Mouse (Mus musculus) limb, embryonic 13.5 days (tissue): ENCODE data around the gene Gm20388. TPM values are rescaled to one million over a fixed set of nuclear protein-coding genes. Genes with fewer than 3 reads are reported as not detected.

Experiments used
- ATAC-seq: fragments of 200-750 bp; cut with Nextera tagmentation; 2 replicates; pipeline ENCODE4 v1.8.0; 2017; ENCODE audit warnings: low read depth, moderate number of reproducible peaks, moderate TSS enrichment; ENCODE audit not compliant: low FRiP score
- H3K27ac ChIP-seq: fragments of 300-500 bp; sonication (generic); 2 replicates; pipeline ENCODE4 v1.5.1; 2015; ENCODE audit warnings: inconsistent platforms, mild to moderate bottlenecking, moderate library complexity
- H3K27me3 ChIP-seq: fragments of 300-500 bp; sonication (generic); 2 replicates; pipeline ENCODE4 v1.6.1; 2015; ENCODE audit warnings: mild to moderate bottlenecking, inconsistent platforms
- H3K36me3 ChIP-seq: fragments of 300-500 bp; sonication (generic); 2 replicates; pipeline ENCODE4 v1.6.1; 2015; ENCODE audit warnings: inconsistent platforms, mild to moderate bottlenecking, moderate library complexity
- H3K4me1 ChIP-seq: fragments of 300-500 bp; sonication (generic); 2 replicates; pipeline ENCODE4 v1.6.1; 2015; ENCODE audit warnings: inconsistent platforms
- H3K4me2 ChIP-seq: fragments of 300-500 bp; sonication (generic); replicated peaks from 2 replicates; pipeline ENCODE4 v1.6.1; 2015; ENCODE audit warnings: inconsistent platforms, mild to moderate bottlenecking, moderate library complexity
- H3K4me3 ChIP-seq: fragments of 300-500 bp; sonication (generic); 2 replicates; pipeline ENCODE4 v1.5.1; 2015; ENCODE audit warnings: moderate library complexity, mild to moderate bottlenecking, inconsistent platforms
- H3K9ac ChIP-seq: fragments of 300-500 bp; sonication (generic); 2 replicates; pipeline ENCODE4 v1.6.1; 2015; ENCODE audit warnings: mild to moderate bottlenecking, inconsistent platforms
- H3K9me3 ChIP-seq: fragments of 300-500 bp; sonication (generic); 2 replicates; pipeline ENCODE4 v1.6.1; 2016; ENCODE audit warnings: inconsistent platforms
- WGBS: fragments of 180-500 bp; shearing (Covaris S2); methylation state at CpG from one replicate; pipeline ENCODE4 v1.1.7; 2015; 5-methylcytosine and 5-hydroxymethylcytosine counted together
- polyA plus RNA-seq: library from polyadenylated mRNA; unstranded; fragments of >200 nt; fragmentation: Nextera tagmentation; extraction: Ambion mirVana; gene quantifications from 2 replicates; pipeline ENCODE4 v1.2.1, GENCODE M21; 2015

Gm20388 gene
- polyA plus RNA-seq, 1 experiment from 2014 or later = 7.1 TPM

DNA sequence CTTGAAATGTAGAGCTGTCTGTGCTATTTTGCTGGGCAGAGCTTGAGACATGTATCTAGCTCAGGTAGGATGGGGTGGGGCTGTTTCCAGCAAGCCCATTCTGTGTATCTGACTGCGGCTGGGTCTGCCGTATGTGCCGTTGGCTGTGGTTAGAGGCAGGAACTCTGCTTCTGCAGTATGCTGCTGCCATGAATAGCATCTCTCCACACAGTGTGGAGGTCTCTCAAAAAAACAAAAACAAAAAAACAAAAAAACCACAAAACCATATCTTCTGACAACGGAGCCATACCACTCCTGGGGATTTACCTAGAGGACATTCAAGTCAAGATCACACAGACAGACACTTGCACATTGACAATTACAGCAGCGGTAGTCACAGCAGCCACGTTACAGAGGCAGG lies 4407.2 kb downstream of the Gm20388 start:
- ATAC-seq = no peak
- no peak overlapping the region for H3K27ac ChIP-seq
- no peaks in the 10 kb centered on the region for H3K27me3 ChIP-seq
- H3K4me1 ChIP-seq = peaks cover 40% of the 10 kb centered on the region
- H3K9ac ChIP-seq = no peak overlapping the region
- no peak overlapping the region for H3K4me3 ChIP-seq
- no peaks in the 10 kb centered on the region for H3K9me3 ChIP-seq
- peaks cover 11% of the 10 kb centered on the region for H3K36me3 ChIP-seq
- H3K4me2 ChIP-seq = no peak overlapping the region
- WGBS = 83% methylated on average over 6 of the region's 6 CpGs

DNA sequence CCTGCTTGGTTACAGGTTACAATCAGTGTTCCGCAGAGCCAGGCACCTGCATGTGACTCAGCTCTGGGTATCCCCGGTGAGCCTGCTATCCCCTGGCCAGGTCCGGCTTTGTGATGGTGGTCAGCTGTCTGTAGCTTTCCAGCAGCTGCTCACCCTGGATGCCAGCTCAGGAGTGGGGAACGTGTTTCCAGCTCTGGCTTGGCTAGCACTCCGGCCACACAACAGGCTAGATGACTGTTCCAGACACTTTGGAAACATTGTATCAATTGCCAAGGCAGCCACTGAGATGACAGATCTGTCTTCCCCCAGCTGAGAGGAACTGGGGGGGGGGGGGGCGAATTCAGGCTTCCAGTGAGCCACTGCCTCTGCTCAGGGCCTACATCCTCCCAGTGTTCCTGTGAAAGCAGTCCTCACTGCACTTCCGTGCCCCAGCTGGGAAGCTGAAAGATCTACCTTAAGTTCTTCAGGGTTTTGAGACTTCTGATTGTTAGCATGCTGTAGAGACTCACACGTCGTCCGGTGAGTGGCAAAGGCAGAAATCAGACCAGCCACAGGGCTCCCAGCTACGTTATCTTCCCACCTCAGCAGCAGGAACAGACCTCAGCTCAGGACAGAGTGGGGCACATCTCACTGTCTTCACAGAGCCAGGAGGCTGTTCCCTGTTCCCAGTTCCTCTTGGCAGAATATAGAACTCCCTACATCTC lies 4408.1 kb downstream of the Gm20388 start:
- Histone ChIP-seq H3K27ac (no peak overlapping the region), H3K9ac (0 out of 2 replicates have a peak overlapping the region, but pooled peaks have one; percentile 35), H3K27me3 (no peaks in the 10 kb centered on the region), H3K4me3 (no peak overlapping the region), H3K36me3 (peaks cover 19% of the 10 kb centered on the region), H3K4me1 (peaks cover 40% of the 10 kb centered on the region), H3K9me3 (no peaks in the 10 kb centered on the region), H3K4me2 (no peak overlapping the region)
- ATAC-seq = no peak
- WGBS = 77% methylated on average over 11 of the region's 11 CpGs

DNA sequence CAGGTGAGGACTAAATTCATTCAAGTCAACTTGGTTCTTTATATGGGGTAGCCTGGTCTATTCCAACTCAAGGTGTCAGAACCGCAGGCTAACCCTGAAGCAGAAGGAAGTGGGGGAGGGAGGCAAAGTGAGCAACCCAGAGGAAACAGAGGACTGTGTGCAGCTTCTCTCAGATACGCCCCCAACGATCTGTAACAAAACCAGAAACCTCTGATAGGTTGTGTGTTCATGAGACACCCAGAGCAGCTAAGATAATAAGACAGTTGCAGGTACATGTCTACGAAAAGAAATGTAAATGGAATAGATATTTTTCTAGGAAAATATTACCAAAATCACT lies 4408.6 kb downstream of the Gm20388 start:
- H3K4me2 ChIP-seq = no peak overlapping the region
- peaks cover 23% of the 10 kb centered on the region for H3K36me3 ChIP-seq
- peaks cover 36% of the 10 kb centered on the region for H3K4me1 ChIP-seq
- no peak overlapping the region for H3K9ac ChIP-seq
- no peaks in the 10 kb centered on the region for H3K9me3 ChIP-seq
- H3K27me3 ChIP-seq = no peaks in the 10 kb centered on the region
- no peak for ATAC-seq
- WGBS = 88% methylated on average over 4 of the region's 4 CpGs
- no peak overlapping the region for H3K4me3 ChIP-seq
- H3K27ac ChIP-seq = no peak overlapping the region

DNA sequence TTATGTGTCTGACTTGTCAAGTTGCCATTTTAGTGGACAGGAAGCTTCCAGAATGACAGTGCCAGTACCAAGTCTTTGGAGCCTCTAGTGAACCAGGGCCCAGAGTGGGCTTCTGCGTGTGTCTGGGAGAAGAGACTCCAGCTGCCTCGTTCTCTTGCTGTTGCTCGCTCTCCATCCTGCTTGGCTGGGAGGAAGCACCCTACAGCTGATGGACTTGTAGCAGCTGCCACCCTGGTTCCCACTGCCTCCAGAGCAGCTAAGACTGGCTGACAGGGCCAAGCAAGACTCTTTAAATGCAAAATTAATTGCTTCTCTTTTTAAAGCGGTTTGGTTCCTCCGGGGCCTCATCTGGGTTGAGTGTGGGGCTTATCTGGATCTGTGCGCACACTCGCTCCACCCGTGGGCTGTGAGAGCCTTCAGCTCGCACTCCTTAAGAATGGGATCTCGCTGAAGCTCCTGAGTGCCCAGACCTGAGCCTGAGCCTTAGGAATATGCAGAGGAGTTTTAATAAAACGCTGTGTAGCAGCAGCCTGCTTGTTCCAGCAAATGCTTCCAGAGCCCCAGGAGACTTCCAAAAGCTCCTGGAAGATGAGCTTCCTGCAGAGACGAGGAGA lies 4410.7 kb downstream of the Gm20388 start:
- Histone ChIP-seq H3K9ac (no peak overlapping the region), H3K9me3 (no peaks in the 10 kb centered on the region), H3K4me2 (no peak overlapping the region), H3K4me3 (no peak overlapping the region), H3K27ac (no peak overlapping the region), H3K4me1 (peaks cover 25% of the 10 kb centered on the region), H3K27me3 (no peaks in the 10 kb centered on the region), H3K36me3 (peaks cover 42% of the 10 kb centered on the region)
- WGBS = 65% methylated on average over 12 of the region's 12 CpGs
- no peak for ATAC-seq

DNA sequence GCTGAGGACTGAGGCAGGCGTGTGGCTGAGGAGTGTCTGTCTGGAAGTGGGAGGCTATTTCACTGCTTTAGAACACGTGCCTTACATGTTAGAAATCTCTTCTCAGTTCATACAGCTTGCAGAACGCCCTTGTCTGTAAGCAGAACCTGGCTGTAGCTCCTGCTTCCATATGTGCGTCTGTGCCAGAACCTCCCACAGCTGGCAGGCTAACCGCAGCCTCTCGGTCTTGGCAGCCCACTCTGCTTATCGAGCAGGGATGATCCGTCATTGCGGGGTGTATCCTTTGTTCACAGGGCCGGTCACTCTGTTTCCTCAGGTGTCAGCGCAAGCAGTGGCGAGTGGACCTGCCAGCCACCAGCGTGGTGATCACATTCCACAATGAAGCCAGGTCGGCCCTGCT lies 4412.7 kb downstream of the Gm20388 start:
- H3K27me3 ChIP-seq = no peaks in the 10 kb centered on the region
- 92% methylated on average over 14 of the region's 14 CpGs for WGBS
- H3K4me2 ChIP-seq = no peak overlapping the region
- H3K36me3 ChIP-seq = peaks cover 62% of the 10 kb centered on the region
- H3K9ac ChIP-seq = no peak overlapping the region
- H3K4me3 ChIP-seq = no peak overlapping the region
- peaks cover 12% of the 10 kb centered on the region for H3K4me1 ChIP-seq
- H3K27ac ChIP-seq = no peak overlapping the region
- no peaks in the 10 kb centered on the region for H3K9me3 ChIP-seq
- no peak for ATAC-seq

DNA sequence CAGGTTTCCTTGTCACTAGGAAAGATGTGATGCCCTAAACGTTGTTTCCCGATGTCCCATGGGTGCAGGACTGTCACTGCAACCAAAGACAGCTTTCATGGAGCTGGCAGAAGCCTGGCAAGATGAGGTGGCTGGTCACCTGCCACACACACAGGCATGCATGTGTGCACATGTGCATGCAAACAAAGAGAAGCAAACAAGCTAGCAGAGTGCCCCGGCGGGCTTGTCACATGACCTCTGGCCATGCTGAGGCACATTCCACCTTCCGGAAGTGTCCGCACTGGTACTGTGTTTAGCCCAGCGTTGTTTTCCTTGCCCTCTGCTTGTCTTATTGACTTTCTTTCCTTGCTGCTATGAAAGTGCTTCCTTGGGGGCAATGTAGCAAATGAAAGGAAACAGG lies 4417.6 kb downstream of the Gm20388 start:
- Histone ChIP-seq H3K4me2 (no peak overlapping the region), H3K27me3 (no peaks in the 10 kb centered on the region), H3K4me3 (no peak overlapping the region), H3K27ac (no peak overlapping the region), H3K9ac (no peak overlapping the region), H3K9me3 (no peaks in the 10 kb centered on the region), H3K4me1 (no peaks in the 10 kb centered on the region), H3K36me3 (peaks cover 92% of the 10 kb centered on the region)
- no peak for ATAC-seq
- WGBS = 84% methylated on average over 7 of the region's 7 CpGs

DNA sequence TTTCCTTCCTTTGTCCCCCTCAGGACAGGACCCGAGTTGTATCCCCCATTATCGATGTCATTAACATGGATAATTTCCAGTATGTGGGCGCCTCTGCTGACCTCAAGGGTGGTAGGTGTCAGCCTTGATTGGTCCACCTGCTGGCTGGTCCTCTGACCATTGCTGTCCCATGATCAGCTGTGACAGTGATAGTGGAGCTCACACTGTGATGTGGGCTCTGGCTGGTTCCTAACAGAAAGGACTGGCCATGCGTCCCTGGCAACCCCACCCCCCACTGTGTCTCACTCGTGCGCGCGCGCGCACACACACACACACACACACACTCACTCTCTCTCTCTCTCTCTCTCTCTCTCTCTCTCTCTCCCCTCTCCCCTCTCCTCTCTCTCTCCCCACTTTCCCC lies 4419.0 kb downstream of the Gm20388 start:
- no peaks in the 10 kb centered on the region for H3K9me3 ChIP-seq
- ATAC-seq = no peak
- no peaks in the 10 kb centered on the region for H3K4me1 ChIP-seq
- peaks cover 92% of the 10 kb centered on the region for H3K36me3 ChIP-seq
- no peak overlapping the region for H3K9ac ChIP-seq
- 76% methylated on average over 10 of the region's 10 CpGs for WGBS
- no peak overlapping the region for H3K27ac ChIP-seq
- no peak overlapping the region for H3K4me3 ChIP-seq
- no peak overlapping the region for H3K4me2 ChIP-seq
- no peaks in the 10 kb centered on the region for H3K27me3 ChIP-seq

DNA sequence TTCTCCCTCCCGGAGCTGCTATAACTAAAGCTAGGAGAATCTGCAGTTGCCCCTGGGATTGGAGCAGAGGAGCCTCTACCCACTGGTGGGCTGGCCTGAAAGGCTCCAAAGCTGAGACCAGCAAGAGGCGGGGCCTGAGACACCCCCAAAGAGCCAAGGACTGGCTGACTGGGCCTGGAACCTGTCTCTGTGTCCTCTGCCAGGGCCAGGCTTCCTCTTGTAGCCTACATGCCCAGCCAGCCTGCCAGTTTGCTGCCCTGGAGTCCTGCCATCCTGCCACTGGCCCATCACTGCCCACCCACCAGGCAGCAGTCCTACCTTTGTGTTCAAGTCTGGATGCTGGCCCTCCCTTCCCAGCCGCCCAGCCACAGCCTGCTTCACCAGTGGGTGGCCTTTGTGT lies 4419.8 kb downstream of the Gm20388 start:
- Histone ChIP-seq H3K36me3 (peaks cover 92% of the 10 kb centered on the region), H3K9ac (no peak overlapping the region), H3K4me2 (no peak overlapping the region), H3K9me3 (no peaks in the 10 kb centered on the region), H3K4me1 (no peaks in the 10 kb centered on the region), H3K27me3 (no peaks in the 10 kb centered on the region), H3K27ac (no peak overlapping the region), H3K4me3 (no peak overlapping the region)
- WGBS = 77% methylated on average over 2 of the region's 3 CpGs
- no peak for ATAC-seq

DNA sequence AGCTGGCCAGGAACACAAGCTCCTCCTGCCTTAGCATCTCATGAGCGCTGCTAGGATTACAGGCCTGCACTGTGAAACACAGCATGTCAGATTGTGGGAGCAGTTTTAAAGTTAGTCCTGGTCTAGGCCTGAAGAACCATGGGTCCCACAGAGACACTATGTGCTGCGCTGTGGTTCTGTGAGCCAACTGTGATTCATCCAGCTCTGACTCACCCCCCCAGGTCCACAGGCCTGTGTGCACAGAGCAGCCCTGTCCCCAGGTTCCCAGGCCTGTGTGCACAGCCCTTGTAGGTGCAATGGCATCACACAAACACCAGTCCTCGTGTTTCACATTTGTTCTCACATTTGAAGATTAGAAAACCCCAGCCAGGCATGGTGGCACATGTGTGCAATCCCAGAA lies 4420.5 kb downstream of the Gm20388 start:
- 94% methylated on average over 3 of the region's 3 CpGs for WGBS
- no peak overlapping the region for H3K9ac ChIP-seq
- no peaks in the 10 kb centered on the region for H3K9me3 ChIP-seq
- peaks cover 92% of the 10 kb centered on the region for H3K36me3 ChIP-seq
- no peaks in the 10 kb centered on the region for H3K27me3 ChIP-seq
- no peak overlapping the region for H3K4me2 ChIP-seq
- ATAC-seq = no peak
- no peak overlapping the region for H3K27ac ChIP-seq
- no peaks in the 10 kb centered on the region for H3K4me1 ChIP-seq
- no peak overlapping the region for H3K4me3 ChIP-seq

DNA sequence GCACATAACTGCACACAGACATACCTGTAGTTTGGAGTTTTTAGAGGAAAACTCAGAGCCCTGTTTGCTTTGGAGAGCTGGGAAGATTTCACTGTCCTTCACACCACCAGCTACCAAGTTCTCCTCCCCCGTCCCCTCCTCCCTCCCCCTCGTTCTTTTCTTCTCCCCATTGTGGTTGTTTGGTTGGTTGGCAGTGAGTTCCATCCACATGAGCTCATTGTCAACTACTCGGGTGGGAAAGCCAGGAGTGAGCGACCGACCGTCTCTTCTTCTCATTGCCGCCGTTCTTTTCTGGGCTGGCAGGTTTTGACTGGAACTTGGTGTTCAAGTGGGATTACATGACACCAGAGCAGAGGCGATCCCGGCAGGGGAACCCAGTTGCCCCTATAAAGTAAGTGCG lies 4421.1 kb downstream of the Gm20388 start:
- Histone ChIP-seq H3K4me2 (no peak overlapping the region), H3K27ac (no peak overlapping the region), H3K4me3 (no peak overlapping the region), H3K9me3 (no peaks in the 10 kb centered on the region), H3K27me3 (no peaks in the 10 kb centered on the region), H3K9ac (no peak overlapping the region), H3K36me3 (peaks cover 92% of the 10 kb centered on the region), H3K4me1 (no peaks in the 10 kb centered on the region)
- ATAC-seq = no peak
- WGBS = 85% methylated on average over 11 of the region's 11 CpGs

DNA sequence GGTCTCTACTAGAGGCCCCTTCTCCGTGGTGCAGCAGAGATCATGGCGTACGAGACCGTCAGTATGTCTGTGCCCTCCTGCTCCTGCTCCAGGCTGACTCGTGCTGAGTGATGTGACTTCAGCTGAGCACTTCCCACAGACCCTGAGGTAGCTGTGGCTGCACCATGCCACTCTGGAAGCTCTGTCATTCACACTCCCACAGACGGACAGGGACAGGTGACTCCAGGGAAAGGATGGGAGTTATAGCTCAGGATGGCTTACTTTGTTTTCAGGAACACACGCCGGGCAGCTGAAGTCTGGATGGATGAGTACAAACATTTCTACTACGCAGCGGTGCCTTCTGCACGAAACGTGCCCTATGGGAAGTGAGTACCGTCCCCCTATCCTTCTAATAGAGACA lies 4425.7 kb downstream of the Gm20388 start:
- WGBS = 93% methylated on average over 13 of the region's 13 CpGs
- no peak for ATAC-seq
- Histone ChIP-seq H3K4me1 (peaks cover 5% of the 10 kb centered on the region; the same call in 1 of the 2 replicates), H3K4me3 (no peak overlapping the region), H3K27ac (no peak overlapping the region), H3K27me3 (no peaks in the 10 kb centered on the region), H3K4me2 (no peak overlapping the region), H3K9me3 (no peaks in the 10 kb centered on the region), H3K9ac (no peak overlapping the region), H3K36me3 (peaks cover 97% of the 10 kb centered on the region)

DNA sequence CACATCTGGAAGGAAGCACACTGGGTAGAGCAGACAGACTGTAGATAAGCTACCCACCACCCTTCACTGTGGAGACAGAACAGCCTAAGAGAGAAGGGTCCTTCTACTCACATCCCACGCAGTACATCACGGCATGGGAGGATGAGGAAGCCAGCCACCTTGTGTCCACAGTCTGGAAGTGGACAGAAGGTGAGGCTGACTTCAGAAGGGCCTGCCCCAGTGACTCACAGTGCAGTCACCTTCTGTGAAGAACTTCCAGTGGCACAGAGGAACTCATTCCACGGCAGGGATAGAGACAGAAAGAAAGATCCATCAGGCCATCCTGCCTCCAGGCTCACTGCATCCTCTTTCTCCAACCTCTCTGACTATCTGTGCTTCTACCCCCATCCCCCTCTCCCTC lies 4429.1 kb downstream of the Gm20388 start:
- ATAC-seq = no peak
- Histone ChIP-seq H3K27me3 (no peaks in the 10 kb centered on the region), H3K4me3 (no peak overlapping the region), H3K9ac (no peak overlapping the region), H3K27ac (no peak overlapping the region), H3K4me1 (peaks cover 5% of the 10 kb centered on the region; the same call in 1 of the 2 replicates), H3K36me3 (peaks cover 99% of the 10 kb centered on the region), H3K9me3 (no peaks in the 10 kb centered on the region), H3K4me2 (no peak overlapping the region)
- 93% methylated on average over 3 of the region's 3 CpGs for WGBS
